Mouse (Mus musculus) adrenal gland, postnatal 25 days (tissue): ENCODE measurements around the gene Tm7sf3. TPM values are rescaled to one million over a fixed set of nuclear protein-coding genes. Genes with fewer than 3 reads are reported as not detected.

Source experiments
- DNase-seq: peaks from one replicate; pipeline ENCODE4 v3.0.0; 2021; ENCODE audit warnings: mixed read lengths
- long read RNA-seq: library from polyadenylated mRNA; stranded (forward); transcript quantifications from one replicate; pipeline ENCODE4 v2.0.0, GENCODE M21; 2021
- total RNA-seq: library from RNA; stranded (reverse); gene quantifications from 2 replicates; pipeline ENCODE4 v1.2.3, GENCODE M21; 2021

Gene Tm7sf3
- total RNA-seq: 38.1 and 53.9 TPM in 2 replicates
- long read RNA-seq, transcript Tm7sf3-201 (12 exons, 3,241 nt): major isoform, 96 of 121 reads
- long read RNA-seq, partial matches to known transcripts: 12 of 121 reads
- long read RNA-seq, other reads (novel, unspliced or antisense): 13 of 121 reads

GRCm38 (mm10) chr6:146642276-146643183 lies at the start of gene Tm7sf3, which contains the start of gene Med21:
Gene Tm7sf3, minus strand, starts transcription at chr6:146642824.
Gene Med21, plus strand, starts transcription at chr6:146642547.
- DNase-seq: peak; percentile 99

GRCm38 (mm10) chr6:146688861-146689260 lies 46.2 kb upstream of the Tm7sf3 start:
- DNase-seq: no peak

GRCm38 (mm10) chr6:146688010-146688409 lies 45.4 kb upstream of the Tm7sf3 start:
- DNase-seq: no peak

DNA sequence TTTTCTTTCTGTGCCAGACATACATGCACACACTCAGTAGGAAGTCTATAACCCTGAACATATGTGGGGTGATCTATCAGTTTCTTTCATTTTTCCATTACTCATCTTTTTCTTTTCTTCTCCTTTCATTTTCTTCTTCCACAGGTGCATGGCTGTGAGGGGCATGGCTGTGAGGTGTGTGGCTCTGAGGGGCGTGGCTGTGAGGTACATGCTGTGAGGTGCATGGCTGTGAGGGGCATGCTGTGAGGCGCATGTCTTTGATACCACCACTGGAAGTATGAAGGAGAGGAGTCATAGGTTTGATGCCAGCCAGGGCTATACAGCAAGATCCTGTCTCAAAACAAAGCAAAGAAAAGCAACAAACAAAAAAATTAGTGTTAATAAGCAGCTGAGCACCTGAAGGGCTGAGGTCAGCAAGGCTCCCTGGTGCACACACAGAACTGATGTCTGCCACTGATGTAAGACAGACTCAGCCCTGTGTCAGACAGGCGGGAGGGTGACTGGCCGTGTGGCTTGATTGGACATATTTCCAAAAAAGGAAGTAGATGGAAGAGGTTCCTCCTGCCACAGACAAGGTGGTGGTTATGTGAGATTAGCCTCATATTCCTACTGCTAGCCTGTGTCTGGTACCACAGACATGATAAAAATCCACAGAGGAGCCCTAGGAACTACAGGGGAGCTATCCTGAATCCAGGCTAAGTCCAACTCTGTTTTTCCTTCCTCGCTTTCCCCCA lies 44.0 kb upstream of the Tm7sf3 start:
- DNase-seq: no peak

GRCm38 (mm10) chr6:146685781-146686308 lies 43.2 kb upstream of the Tm7sf3 start:
- DNase-seq: peak; percentile 51

DNA sequence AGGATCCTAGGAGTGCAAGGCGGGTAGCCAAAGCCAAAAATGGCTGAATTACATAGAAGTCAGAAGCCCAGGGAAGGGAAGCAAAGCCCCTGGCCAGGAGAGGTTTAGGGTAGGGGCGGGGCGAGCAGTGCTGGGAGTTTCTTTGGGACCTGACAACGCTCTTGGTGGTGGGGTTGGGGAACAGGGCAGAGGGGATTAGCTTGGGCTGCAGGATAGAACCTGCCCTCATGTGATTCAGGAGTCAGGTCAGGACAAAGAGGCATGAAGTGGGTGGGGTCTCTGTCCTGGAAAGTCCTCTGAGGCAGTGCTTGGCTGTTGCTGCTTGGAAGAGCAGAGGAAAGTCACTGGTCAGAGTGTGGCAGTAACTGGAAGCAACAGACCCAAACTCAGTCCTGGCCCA lies 41.3 kb upstream of the Tm7sf3 start:
- no peak for DNase-seq

GRCm38 (mm10) chr6:146678136-146679070 lies 35.8 kb upstream of the Tm7sf3 start:
- no peak for DNase-seq

DNA sequence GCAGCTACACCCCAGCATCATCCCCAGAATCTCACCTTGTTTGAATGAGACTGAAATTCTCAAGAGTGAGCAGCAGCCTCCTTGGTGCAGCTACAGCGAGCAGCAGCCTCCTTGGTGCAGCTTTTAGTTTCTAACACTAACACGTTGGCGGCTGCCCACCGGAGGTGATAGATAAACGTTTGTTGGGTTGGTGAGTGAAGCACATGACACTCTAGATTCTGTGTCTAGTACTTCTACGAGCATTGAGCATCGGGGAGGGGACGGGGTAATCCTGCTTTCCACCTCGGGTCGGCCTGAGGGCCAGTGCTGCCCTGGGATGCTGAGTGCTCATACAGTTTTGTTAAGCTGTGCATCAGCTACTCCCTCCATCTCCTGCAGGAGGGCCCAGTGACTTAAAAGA lies 34.3 kb upstream of the Tm7sf3 start:
- DNase-seq: no peak

GRCm38 (mm10) chr6:146674881-146675536 lies 32.4 kb upstream of the Tm7sf3 start:
- DNase-seq: no peak

GRCm38 (mm10) chr6:146674420-146674819 lies 31.8 kb upstream of the Tm7sf3 start:
- no peak for DNase-seq

DNA sequence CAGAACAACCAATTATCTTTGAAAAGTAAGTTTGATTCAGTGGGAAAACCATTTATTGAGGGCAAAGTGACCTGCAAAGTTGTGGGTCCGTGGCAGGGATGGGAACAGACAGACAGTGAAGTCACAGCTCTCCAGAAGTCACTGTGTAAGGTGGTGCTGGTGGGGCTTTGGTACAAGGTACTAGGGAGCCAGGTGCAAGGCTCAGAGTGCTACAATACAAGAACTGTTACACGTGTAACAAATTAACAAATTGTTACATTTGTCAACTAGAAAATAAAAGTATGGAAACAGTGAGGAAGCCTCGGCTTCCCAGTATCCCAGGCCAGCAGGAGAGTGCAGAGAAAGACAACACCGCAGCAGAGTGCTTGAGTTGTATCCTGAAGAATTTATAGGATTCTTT lies 31.1 kb upstream of the Tm7sf3 start:
- DNase-seq: no peak

DNA sequence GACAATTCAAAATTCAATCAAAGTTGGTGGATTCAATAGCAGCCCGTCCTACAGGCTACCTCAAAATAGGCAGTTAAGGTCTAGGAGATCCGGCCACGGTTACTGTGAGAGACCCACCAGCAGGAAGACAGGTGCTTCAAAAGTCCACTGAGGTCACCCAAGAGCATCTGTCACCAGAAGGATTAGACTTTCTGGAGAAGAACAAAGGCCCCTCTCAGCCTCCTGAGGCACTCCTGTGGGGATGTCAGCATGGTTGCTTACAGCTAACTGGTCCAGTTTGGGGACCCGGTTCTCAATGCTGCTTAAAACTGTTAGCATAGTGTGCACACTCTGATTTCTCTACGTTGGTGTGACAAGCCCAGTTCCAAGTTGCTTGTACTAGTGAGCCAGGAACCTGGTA lies 29.5 kb upstream of the Tm7sf3 start:
- DNase-seq: no peak

GRCm38 (mm10) chr6:146670956-146671855 lies 28.6 kb upstream of the Tm7sf3 start:
- DNase-seq: no peak

DNA sequence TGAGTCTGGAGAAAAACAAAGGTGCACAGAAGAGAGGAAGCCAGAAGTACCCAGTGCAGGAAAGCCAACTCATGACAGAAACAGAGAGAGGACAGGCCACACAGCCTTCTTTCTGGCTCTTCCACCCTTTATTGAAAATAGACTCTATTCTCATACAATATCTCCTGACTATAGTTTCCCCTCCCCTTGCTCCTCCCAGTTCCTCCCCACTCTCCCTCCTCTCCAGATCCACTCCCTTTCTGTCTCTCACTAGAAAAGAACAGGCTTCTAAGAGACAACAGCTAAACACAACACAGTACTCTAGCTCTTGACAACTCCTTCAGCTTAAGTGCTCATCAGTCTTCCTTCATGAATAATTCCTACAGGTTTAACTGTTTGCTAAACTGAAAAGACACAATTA lies 26.0 kb upstream of the Tm7sf3 start:
- DNase-seq: no peak

- no peak for DNase-seq
Measured at GRCm38 (mm10) chr6:146666811-146667210, 24.2 kb upstream of the Tm7sf3 start.

- no peak for DNase-seq
Measured at GRCm38 (mm10) chr6:146665408-146665807, 22.8 kb upstream of the Tm7sf3 start.

DNA sequence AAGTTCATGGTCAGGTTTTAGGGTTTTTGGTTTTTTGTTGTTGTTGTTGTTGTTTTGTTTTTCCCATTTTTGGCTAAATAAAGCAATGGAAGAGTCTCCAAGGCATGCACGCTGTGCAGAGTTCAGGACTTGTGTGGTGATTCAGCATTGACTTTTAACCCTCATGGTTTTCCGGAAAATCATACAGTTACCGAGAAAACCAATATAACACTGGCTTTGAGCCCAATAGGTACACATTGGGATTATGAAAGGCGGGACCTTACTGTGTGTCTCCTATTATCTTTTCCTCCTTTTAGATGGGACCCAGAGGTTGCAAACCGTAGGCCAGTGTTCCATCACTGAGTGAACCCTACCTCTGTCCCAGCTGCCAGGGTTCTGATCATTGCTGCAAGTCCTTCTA lies 22.3 kb upstream of the Tm7sf3 start:
- DNase-seq: no peak

- DNase-seq: peak; percentile 67
Measured at GRCm38 (mm10) chr6:146664116-146664515, 21.5 kb upstream of the Tm7sf3 start.

DNA sequence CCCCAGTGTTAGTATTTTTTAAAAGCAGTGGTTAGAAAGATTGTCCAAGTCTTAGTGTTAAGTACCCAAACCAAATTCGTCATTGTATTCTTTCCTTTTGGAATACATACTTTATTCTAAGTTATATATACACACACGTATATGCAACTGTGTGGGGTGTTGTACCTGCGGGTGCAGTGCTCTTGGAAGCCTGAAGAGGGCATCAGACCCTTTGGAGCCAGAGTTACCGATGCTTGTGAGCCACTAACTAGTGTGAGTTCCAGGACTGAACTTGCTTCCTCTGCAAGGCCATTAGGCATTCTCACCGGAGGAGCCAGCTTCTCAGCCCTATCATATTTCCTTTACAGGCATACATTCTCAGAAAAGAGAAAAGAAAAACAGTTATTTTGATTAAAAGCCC lies 20.1 kb upstream of the Tm7sf3 start:
- peak; percentile 47 for DNase-seq

DNA sequence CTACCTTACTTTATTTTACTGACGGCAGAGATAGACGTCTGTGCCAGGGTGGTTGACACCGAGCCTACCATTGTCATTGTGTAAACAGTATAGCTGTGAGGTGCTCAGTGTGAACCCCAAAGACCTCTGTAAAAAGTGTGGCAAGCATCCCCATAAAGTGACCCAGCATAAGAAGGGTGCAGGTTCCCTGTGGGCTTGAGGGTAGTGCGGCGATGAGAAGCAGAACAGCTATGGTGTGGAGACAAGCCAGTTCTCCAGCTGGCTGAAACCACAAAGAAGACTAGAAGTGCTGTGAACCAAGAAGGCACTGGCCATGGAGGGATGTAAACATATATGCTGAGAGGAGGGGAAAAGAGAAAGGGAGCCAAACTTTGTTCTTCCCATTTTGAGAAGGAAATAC lies 19.0 kb upstream of the Tm7sf3 start:
- no peak for DNase-seq
